Mouse (Mus musculus) stomach, postnatal 0 days (tissue): Measurements from ENCODE around the gene Adamts16.

Experiments
- CTCF ChIP-seq: IDR thresholded peaks from 2 replicates; pipeline ENCODE4 v1.5.1; 2016; ENCODE audit warnings: antibody characterized with exemption, low read depth, mild to moderate bottlenecking, moderate library complexity
- EP300 ChIP-seq: optimal IDR thresholded peaks from 2 replicates; pipeline ENCODE3; 2016; ENCODE audit warnings: antibody characterized with exemption

- no peak for TF ChIP-seq CTCF
- no peak for TF ChIP-seq EP300
Measured at GRCm38 (mm10) chr13:70744416-70745038, 97.1 kb downstream of the Adamts16 start.
